Mouse (Mus musculus): ENCODE measurements at regions not wholly inside any gene's neighbourhood (a gene's known extent, or its start where the extent isn't known, plus 50 kb on each side); places are given as distances from the start of the nearest gene placed in this dataset.

DNA sequence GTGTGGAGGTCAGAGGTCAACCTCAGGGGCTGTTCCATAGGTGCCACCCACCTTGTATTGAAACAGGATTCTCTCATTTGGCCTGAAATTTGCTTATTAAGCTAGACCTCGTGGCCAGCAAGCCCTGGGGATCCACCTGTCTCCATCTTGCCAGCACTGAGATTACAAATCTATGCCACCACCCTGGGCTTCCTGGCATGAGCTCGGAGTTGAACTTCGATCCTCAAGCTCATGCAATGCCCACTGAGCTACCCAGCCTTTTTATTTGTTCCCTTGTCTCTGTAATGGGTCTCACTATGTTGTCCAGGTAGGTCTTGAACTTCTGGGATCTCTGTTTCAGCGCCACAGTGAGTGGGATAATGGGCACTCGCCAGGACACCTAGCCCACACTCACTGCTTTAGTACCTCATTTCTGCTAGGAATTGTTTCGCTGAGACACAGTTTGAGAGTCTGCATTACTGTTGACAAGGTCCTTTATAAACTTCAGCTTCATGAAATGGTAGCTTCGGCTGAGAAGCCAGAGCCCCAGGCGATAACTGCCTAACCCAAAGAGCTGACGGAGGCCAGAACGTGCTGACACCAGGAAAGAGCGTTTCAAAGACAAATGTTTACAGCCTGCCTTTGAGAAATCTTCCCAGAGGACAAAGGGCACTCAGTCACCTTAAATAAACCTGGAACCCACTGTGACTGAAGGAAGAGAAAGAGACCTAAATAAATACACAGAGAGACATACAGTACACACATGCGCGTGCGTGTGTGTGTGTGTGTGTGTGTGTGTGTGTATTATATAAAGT, 50.6 kb upstream of the Foxn2 start:
- in situ Hi-C loops (cut with MseI, MboI): no loop called here

All from mouse trophoblast stem cell (cell line).